Mouse (Mus musculus): Measurements from ENCODE around the gene Map2k5.
A peak's percentile ranks its signal among the peaks of the same experiment; 100 is the strongest.

Map2k5 gene

DNA sequence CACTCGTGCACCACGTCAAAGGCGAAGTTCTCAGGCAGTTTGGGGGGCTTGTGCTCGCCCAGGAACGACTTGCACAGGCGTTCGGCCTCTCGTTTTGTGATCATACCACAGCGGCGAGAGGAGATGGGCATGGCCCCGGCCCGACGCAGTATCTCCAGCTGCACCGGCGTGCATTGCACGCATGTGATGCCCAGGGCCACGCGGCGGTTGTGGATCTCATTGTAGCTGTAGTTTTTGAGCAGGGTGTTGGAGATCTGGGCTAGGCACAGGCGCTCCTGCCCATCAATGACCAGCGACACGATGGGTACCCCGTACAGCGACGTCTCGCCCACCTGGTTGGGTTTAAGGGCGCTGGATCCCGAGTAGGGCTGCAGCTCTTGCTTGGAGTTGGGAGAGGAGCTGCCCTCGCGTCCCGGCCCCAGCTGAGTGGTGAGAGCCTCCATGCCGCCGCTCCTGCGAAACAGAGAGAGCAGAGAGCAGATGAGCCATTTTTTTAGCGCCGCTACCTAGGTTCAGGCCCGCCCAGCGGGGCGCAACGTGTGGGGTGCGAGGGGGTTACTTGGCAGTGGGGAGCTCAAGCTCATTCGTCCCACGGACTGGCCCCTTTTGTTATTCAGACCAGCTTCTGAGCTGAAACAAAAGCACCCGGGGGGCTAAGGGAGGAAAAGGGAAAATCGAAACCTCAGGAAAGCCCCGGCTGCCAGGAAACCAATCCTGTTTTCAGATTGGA, 231.4 kb downstream of the Map2k5 start:
- no peak for DNase-seq (ENCODE audit: low read depth, low spot score)

DNA sequence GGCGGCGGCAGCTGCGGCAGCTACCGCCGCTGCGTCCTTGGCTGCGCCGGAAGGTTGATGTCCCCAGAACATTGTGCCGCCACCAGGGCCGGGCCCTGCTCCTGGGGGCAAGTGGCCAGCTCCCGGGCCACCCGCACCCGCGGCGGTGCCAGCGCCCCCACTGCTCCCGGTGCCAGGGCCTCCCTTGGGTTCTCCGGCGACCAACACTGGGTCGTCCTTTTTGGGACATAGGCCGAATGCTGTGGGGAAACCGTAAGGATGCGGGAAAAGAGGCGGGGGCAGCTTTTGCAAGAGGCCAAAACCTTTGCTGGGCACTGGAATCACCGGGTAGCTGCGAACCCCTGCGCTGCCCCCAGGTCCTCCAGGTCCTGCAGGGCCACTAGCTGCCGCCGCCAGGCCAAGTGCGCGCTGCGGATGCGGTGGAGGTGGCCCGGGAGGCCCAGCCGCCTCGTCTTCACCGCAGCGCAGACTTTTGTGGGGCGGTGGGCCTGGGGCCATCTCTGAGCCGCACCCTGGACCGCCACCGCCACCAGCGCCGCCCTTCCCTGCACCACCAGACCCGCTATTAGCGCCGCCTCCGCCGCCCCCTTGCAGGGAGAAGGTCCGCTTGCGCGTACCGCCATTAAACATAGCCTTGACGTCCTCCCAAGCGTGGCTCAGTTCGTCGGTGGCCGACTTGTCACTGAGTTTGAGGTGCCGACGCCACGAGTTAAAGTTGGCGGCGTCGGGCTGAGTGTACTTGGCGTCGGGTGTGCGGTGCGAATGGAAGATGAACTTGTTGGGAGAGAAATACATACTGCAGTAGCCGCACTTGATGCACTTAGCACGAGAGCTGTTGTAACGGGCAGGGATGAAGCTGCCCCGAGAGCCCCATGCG, 232.2 kb downstream of the Map2k5 start:
- no peak for DNase-seq (ENCODE audit: low read depth, low spot score)

DNA sequence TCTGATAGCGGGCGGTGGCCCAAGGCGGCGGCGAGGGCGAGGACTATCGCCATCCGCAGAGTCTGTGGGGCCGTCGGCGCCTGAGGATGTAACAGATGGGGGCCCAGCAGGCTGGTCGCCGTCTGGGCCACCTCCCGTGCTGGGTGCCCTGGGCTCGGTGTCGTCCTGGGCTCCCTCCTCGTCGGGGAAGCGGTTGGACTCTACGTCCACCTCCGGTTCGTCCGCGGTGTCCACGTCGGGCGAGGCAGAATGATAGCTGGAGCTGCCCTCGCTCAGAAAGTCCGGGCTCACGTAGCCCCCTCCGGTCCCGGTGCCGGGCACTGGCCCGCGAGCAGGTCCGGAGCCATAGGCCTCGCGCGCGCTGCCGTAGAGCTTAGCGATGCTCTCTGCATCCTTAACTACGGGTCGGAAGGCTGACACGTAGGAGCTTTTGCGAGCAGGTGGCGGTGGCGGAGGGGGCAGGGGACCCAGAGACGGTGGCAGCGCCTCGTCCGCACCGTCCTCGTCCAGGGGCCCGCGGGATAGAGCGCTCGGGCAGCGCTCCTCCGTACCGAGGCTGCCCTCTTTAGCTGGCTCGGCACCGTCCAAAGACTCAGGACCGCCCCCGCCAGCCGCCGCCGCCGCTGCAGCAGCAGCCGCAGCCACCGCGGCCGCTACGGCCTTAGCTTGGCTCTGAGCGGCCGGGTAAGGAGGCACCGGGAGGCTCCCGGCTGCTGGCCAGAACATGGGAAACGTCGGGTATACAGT, 233.0 kb downstream of the Map2k5 start:
- DNase-seq (ENCODE audit: low read depth, low spot score), result no peak

DNA sequence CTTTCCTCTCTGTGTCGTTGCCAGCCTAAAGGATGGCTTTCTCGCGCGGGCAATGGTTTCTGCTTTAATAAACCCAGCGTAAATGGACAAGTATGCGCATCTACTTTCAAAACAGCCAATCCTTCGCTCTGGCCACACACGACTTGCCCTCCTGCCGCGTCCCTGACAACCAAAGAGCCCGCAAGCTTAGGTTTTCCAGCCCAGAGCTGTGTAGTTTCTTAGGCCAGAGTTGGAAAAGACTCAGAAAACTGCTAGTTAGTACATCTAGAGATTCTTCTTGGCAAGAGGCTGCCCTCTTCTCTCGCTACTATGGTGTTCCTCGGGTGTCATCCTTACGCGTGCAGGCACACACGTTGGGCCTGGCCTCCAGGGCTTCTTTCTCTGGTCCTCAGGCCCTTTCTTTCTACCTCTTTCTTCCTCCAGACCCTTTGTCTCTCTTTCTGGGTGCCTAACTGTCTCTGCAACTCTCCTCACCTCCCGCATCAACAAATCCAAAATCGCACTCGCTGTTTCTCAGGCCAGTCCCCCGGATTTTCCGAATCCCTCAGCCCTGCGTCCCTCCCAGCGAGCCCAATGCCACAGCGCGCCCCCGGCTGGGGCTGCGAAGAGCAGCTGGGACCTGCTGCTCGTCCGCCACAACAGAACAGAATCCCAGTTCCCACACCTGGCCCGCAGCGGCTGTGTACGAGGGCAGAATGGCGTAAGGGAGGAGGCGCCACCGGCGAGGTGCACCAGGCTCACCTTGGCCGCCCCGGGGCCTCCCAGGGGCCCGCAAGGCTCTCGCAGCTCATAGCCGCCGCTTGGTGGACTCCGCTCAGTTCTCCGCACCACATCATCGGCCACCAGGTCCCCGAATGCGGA, 233.8 kb downstream of the Map2k5 start:
- no peak for DNase-seq (ENCODE audit: low read depth, low spot score)

- DNase-seq (ENCODE audit: low read depth, low spot score), result no peak
Observed at GRCm38 (mm10) chr9:63143227-63143626, 234.5 kb downstream of the Map2k5 start.

GRCm38 (mm10) chr9:63142335-63143036, 235.2 kb downstream of the Map2k5 start:
- no peak for DNase-seq (ENCODE audit: low read depth, low spot score)

GRCm38 (mm10) chr9:63141641-63142334, 235.9 kb downstream of the Map2k5 start:
- DNase-seq (ENCODE audit: low read depth, low spot score), result no peak

DNA sequence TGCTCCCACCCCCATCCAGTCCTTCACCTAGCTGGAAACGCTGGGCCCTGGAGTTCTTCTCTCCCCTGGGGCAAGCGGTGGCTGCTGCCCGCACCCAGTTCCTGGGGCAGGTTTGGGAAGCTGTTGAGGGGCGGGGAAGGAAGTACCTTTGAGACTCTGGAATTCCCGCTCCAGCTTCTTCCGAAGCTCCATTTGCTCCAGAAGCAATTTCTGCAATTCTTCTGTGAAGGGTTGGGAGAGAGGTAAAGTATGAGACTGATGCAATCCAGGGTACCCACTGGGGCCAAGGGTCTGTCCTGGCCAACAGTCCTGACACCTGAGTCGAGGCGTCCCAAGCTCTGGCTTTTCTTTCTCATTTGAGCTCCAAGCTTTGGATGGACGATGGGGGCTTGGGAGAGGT, 237.5 kb downstream of the Map2k5 start:
- DNase-seq (ENCODE audit: low read depth, low spot score), result no peak

GRCm38 (mm10) chr9:63139661-63140060, 238.0 kb downstream of the Map2k5 start:
- no peak for DNase-seq (ENCODE audit: low read depth, low spot score)

GRCm38 (mm10) chr9:63138481-63138967, 239.2 kb downstream of the Map2k5 start:
- DNase-seq (ENCODE audit: low read depth, low spot score), result no peak

DNA sequence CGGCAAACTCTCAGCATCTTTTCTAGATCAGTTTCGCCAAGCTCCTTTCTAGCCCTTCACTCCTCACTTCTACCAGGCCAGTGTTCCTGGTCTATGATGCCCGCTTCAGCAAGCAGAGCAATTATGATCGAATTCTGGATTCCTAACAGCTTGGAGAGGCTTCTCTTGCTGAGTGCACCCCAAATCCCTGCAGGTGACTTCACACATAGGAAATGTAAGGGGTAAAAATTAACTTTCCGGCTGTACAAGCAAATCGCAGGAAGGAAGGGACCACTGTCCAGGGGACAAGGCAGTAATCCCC, 240.1 kb downstream of the Map2k5 start:
- no peak for DNase-seq (ENCODE audit: low read depth, low spot score)

- DNase-seq (ENCODE audit: low read depth, low spot score), result no peak
Observed at GRCm38 (mm10) chr9:63136756-63137614, 240.7 kb downstream of the Map2k5 start.

GRCm38 (mm10) chr9:63136241-63136640, 241.5 kb downstream of the Map2k5 start:
- no peak for DNase-seq (ENCODE audit: low read depth, low spot score)

DNA sequence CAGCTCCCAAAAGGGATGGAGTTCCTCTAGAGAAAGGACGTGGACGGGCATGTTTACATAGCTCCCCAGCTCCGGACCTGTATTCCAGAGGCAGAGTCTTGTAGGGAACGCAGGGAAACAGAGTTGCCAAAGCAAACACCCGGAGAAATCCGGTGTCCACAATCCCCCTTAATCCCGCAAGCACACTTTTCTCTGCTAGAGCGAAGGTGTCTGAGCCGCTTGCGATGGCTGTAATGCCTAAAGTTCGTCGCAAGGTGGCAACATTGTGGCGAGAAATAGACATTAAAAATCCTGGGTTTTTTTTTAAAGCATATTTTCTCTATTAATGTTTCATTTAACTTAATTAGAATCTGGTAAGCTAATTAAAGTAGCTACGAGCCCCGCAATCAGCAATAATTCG, 241.9 kb downstream of the Map2k5 start:
- no peak for DNase-seq (ENCODE audit: low read depth, low spot score)

GRCm38 (mm10) chr9:63135356-63135755, 242.3 kb downstream of the Map2k5 start:
- DNase-seq (ENCODE audit: low read depth, low spot score), result no peak

GRCm38 (mm10) chr9:63133659-63134058, 244.0 kb downstream of the Map2k5 start:
- no peak for DNase-seq (ENCODE audit: low read depth, low spot score)

- peak; percentile 93 for DNase-seq (ENCODE audit: low read depth, low spot score)
Observed at GRCm38 (mm10) chr9:63132673-63133601, 244.8 kb downstream of the Map2k5 start.

Data from WW6 (cell line).